Mouse (Mus musculus) natural killer cell, adult 2 months (primary cell): ENCODE results near the gene Slc1a5.

ENCODE experiments used
- DNase-seq, 2 experiments: peaks; one replicate each; pipeline ENCODE4 v3.0.0; 2022; ENCODE audit warnings: low spot score in 2 of 2

The Slc1a5 gene

GRCm38 (mm10) chr7:16780825-16781554, at the start of gene Slc1a5:
Slc1a5 (plus strand) TSS chr7:16781340.
- DNase-seq = peak; percentile 94 to 96

- no peak for DNase-seq
Observed at GRCm38 (mm10) chr7:16731893-16732422, 49.2 kb upstream of the Slc1a5 start.

GRCm38 (mm10) chr7:16737606-16738072, 43.5 kb upstream of the Slc1a5 start:
- no peak for DNase-seq

GRCm38 (mm10) chr7:16738073-16738696, 43.0 kb upstream of the Slc1a5 start, which contains the start of gene Ap2s1:
Ap2s1 (plus strand) TSS chr7:16738410.
- DNase-seq = peak; percentile 88 to 92

- no peak for DNase-seq
Observed at GRCm38 (mm10) chr7:16739056-16739604, 42.0 kb upstream of the Slc1a5 start.

- no peak for DNase-seq
Observed at GRCm38 (mm10) chr7:16745373-16745772, 35.8 kb upstream of the Slc1a5 start.

- peak; percentile 21 to 39 for DNase-seq
Observed at GRCm38 (mm10) chr7:16746093-16746492, 35.0 kb upstream of the Slc1a5 start.

GRCm38 (mm10) chr7:16747656-16748055, 33.5 kb upstream of the Slc1a5 start:
- DNase-seq = no peak

- no peak for DNase-seq
Observed at GRCm38 (mm10) chr7:16752016-16752415, 29.1 kb upstream of the Slc1a5 start.

GRCm38 (mm10) chr7:16755362-16756017, 25.6 kb upstream of the Slc1a5 start:
- DNase-seq = no peak

- DNase-seq = peak in 1 of 2 experiments; percentile 18
Observed at GRCm38 (mm10) chr7:16758872-16759574, 22.1 kb upstream of the Slc1a5 start.

GRCm38 (mm10) chr7:16760292-16760691, 20.8 kb upstream of the Slc1a5 start:
- no peak for DNase-seq

GRCm38 (mm10) chr7:16761005-16761481, 20.1 kb upstream of the Slc1a5 start:
- DNase-seq = no peak

GRCm38 (mm10) chr7:16761630-16762029, 19.5 kb upstream of the Slc1a5 start:
- DNase-seq = no peak

- no peak for DNase-seq
Observed at GRCm38 (mm10) chr7:16763463-16764218, 17.5 kb upstream of the Slc1a5 start.

- no peak for DNase-seq
Observed at GRCm38 (mm10) chr7:16766443-16766842, 14.7 kb upstream of the Slc1a5 start.

GRCm38 (mm10) chr7:16775888-16776287, 5.3 kb upstream of the Slc1a5 start:
- DNase-seq = no peak

- DNase-seq = no peak
Observed at GRCm38 (mm10) chr7:16780076-16780475, 1.1 kb upstream of the Slc1a5 start.

GRCm38 (mm10) chr7:16781555-16781815, 345 bp downstream of the Slc1a5 start:
- no peak for DNase-seq

- DNase-seq = peak; percentile 22 to 27
Observed at GRCm38 (mm10) chr7:16781816-16782554, 845 bp downstream of the Slc1a5 start.
